ENCODE assay signal across 20 mouse cellular contexts in the genomic region with DNA sequence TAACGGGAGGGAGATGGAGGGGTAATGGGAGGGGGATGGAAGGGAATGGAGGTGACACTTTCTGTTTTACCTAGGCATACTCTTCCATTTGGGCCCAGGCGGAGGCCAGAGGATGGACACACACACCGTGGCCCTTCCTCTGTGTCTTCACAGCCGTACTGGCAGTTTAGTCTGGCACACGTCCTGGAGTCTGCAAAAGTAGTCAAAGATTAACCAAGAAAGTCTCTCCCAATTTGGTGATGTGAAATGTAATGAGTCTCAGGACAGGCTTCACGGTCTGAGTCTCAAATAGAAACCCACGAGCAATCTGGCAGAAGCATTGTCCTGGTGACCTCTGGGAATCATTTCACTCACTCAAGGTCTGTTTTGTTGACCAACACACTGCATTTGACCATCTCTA. TPM values are rescaled to one million over a fixed set of nuclear protein-coding genes. Genes with fewer than 3 reads are reported as not detected.
A peak's percentile ranks its signal among the peaks of the same experiment; 100 is the strongest.
DNase-seq lines count a peak whose midpoint lies in the region; ATAC-seq and TF ChIP-seq lines count a peak whose summit lies in the region.
"Had no signal": no experiment of that assay in that cellular context is flagged by ENCODE, and none has a peak within 500 bp of the region (broad histone marks: within the 10 kb centered on the region; RNA-seq: fewer than 3 reads in every experiment).

No protein-coding gene starts in this region.

- no peak overlapping the region for H3K27ac ChIP-seq in liver, postnatal 0 days (ENCODE audit: low read depth)
- no peak overlapping the region for H3K27ac ChIP-seq in liver, embryonic 11.5 days (ENCODE audit: low read depth, low read length)
- no peak overlapping the region for H3K27ac ChIP-seq in kidney, adult 2 months (ENCODE audit: insufficient read depth, low read depth, low read length)
- H3K27ac ChIP-seq in kidney, embryonic 15.5 days, result no peak overlapping the region
- H3K27ac ChIP-seq: embryonic facial prominence, embryonic 10.5 days; forebrain, embryonic 13.5 days; gastrocnemius, adult 2 months; heart, embryonic 10.5 days; hindbrain, embryonic 12.5 days had no signal

- H3K9ac ChIP-seq in liver, postnatal 0 days (replicated peaks), result no peak overlapping the region
- no peak overlapping the region for H3K9ac ChIP-seq in liver, embryonic 11.5 days (ENCODE audit: low read depth, low read length)
- no peak overlapping the region for H3K9ac ChIP-seq in kidney, embryonic 15.5 days
- H3K9ac ChIP-seq: forebrain, embryonic 13.5 days; forebrain, postnatal 0 days; hindbrain, embryonic 12.5 days had no signal

- no peak for TF ChIP-seq CTCF in liver, postnatal 0 days (IDR thresholded peaks at IDR 0.05; ENCODE audit: low read depth)
- no peak for TF ChIP-seq CTCF in kidney, adult 2 months (conservative IDR thresholded peaks at IDR 0.05; ENCODE audit: insufficient read depth, insufficient read length, low read depth, low read length)

- 64% methylated on average over 7 of the region's 7 CpGs for WGBS in liver, postnatal 0 days (ENCODE audit: insufficient replicate concordance)
- 72% methylated on average over 7 of the region's 7 CpGs for WGBS in liver, embryonic 11.5 days
- 37% methylated on average over 7 of the region's 7 CpGs for WGBS in kidney, adult 2 months
- 74% methylated on average over 7 of the region's 7 CpGs for WGBS in kidney, embryonic 15.5 days

- H3K4me1 ChIP-seq in liver, postnatal 0 days (ENCODE audit: insufficient read depth), result no peaks in the 10 kb centered on the region
- no peaks in the 10 kb centered on the region for H3K4me1 ChIP-seq in liver, embryonic 11.5 days (replicated peaks; ENCODE audit: control insufficient read depth, insufficient read depth, low read length)
- H3K4me1 ChIP-seq in kidney, adult 2 months (ENCODE audit: control insufficient read depth, insufficient read depth, low read length), result no peaks in the 10 kb centered on the region
- no peaks in the 10 kb centered on the region for H3K4me1 ChIP-seq in kidney, embryonic 15.5 days
- H3K4me1 ChIP-seq: embryonic facial prominence, embryonic 10.5 days; forebrain, embryonic 13.5 days; heart, embryonic 10.5 days; hindbrain, embryonic 12.5 days had no signal

- H3K36me3 ChIP-seq in liver, postnatal 0 days (replicated peaks; ENCODE audit: insufficient read depth, low read length), result no peaks in the 10 kb centered on the region
- H3K36me3 ChIP-seq in liver, embryonic 11.5 days (ENCODE audit: control insufficient read depth, insufficient read depth, low read length), result no peaks in the 10 kb centered on the region
- H3K36me3 ChIP-seq in kidney, adult 2 months (ENCODE audit: control insufficient read depth, insufficient read depth, low read length), result no peaks in the 10 kb centered on the region
- H3K36me3 ChIP-seq in kidney, embryonic 15.5 days, result no peaks in the 10 kb centered on the region
- H3K36me3 ChIP-seq: embryonic facial prominence, embryonic 10.5 days; heart, embryonic 10.5 days; hindbrain, embryonic 12.5 days had no signal

- TF ChIP-seq POLR2A in kidney, adult 2 months (IDR thresholded peaks at IDR 0.05; ENCODE audit: low read depth, low read length), result no peak

- DNase-seq in liver, postnatal 0 days, result peak; percentile 11
- no peak for DNase-seq in liver, embryonic 11.5 days (ENCODE audit: low spot score)
- DNase-seq in kidney, adult 2 months, result peak; percentile 70
- DNase-seq in kidney, postnatal 25 days, result peak; percentile 38 to 46
- no peak for DNase-seq in adrenal gland, adult 18-20 months (ENCODE audit: low spot score in 2 of 2)
- no peak for DNase-seq in adrenal gland, postnatal 4 days (ENCODE audit: low spot score in 2 of 2)
- DNase-seq in spleen, postnatal 4 days (ENCODE audit: low spot score in 2 of 2), result no peak
- DNase-seq: adrenal gland, postnatal 10 days; cerebellum, adult 2 months; cerebellum, postnatal 10 days; forebrain, postnatal 0 days; gastrocnemius, adult 2 months; gastrocnemius, postnatal 25 days; heart, postnatal 10 days; heart, postnatal 4 days had no signal

- ATAC-seq in liver, postnatal 0 days, result 0 out of 2 replicates have a peak, but pooled peaks have one; percentile 31
- no peak for ATAC-seq in liver, embryonic 11.5 days (replicated peaks; ENCODE audit: low FRiP score)
- ATAC-seq in kidney, embryonic 15.5 days (replicated peaks; ENCODE audit: low FRiP score), result peak; percentile 25; the same call in 1 of the 2 replicates
- ATAC-seq: forebrain, embryonic 13.5 days; forebrain, postnatal 0 days had no signal

- TF ChIP-seq EP300 in liver, postnatal 0 days (IDR thresholded peaks at IDR 0.05; ENCODE audit: low read depth), result no peak

- no peaks in the 10 kb centered on the region for H3K9me3 ChIP-seq in liver, postnatal 0 days (ENCODE audit: low read length)
- no peaks in the 10 kb centered on the region for H3K9me3 ChIP-seq in liver, embryonic 11.5 days (ENCODE audit: control insufficient read depth, low read length)
- no peaks in the 10 kb centered on the region for H3K9me3 ChIP-seq in kidney, embryonic 15.5 days (replicated peaks)
- H3K9me3 ChIP-seq: embryonic facial prominence, embryonic 10.5 days; forebrain, embryonic 13.5 days; heart, embryonic 10.5 days; hindbrain, embryonic 12.5 days had no signal

- no peak overlapping the region for H3K4me3 ChIP-seq in liver, postnatal 0 days (ENCODE audit: low read depth, low read length)
- no peak overlapping the region for H3K4me3 ChIP-seq in liver, embryonic 11.5 days (ENCODE audit: low read depth, low read length)
- H3K4me3 ChIP-seq in kidney, adult 2 months (ENCODE audit: insufficient read depth, low read depth, low read length), result no peak overlapping the region
- H3K4me3 ChIP-seq in kidney, embryonic 15.5 days (replicated peaks), result no peak overlapping the region
- H3K4me3 ChIP-seq: embryonic facial prominence, embryonic 10.5 days; forebrain, embryonic 13.5 days; gastrocnemius, adult 2 months; heart, embryonic 10.5 days; hindbrain, embryonic 12.5 days had no signal

- H3K4me2 ChIP-seq in liver, postnatal 0 days (ENCODE audit: low read depth, low read length), result no peak overlapping the region
- H3K4me2 ChIP-seq in liver, embryonic 11.5 days, result no peak overlapping the region
- no peak overlapping the region for H3K4me2 ChIP-seq in kidney, embryonic 15.5 days
- H3K4me2 ChIP-seq: forebrain, embryonic 13.5 days; hindbrain, embryonic 12.5 days had no signal

- H3K27me3 ChIP-seq in liver, postnatal 0 days (ENCODE audit: insufficient read depth, low read length), result no peaks in the 10 kb centered on the region
- H3K27me3 ChIP-seq in liver, embryonic 11.5 days (replicated peaks; ENCODE audit: control insufficient read depth, insufficient read depth, low read length), result peaks cover 2% of the 10 kb centered on the region; the same call in 1 of the 2 replicates
- no peaks in the 10 kb centered on the region for H3K27me3 ChIP-seq in kidney, adult 2 months (replicated peaks; ENCODE audit: control insufficient read depth, insufficient read depth, low read length)
- H3K27me3 ChIP-seq in kidney, embryonic 15.5 days, result peaks cover 9% of the 10 kb centered on the region
- H3K27me3 ChIP-seq: forebrain, embryonic 13.5 days had no signal

RNA-seq across cellular contexts. Expression of gene Egfl6, which starts 33.2 kb away (rescaled TPM):
- 0.47 and 0.51 TPM in 2 replicates for polyA plus RNA-seq in liver, postnatal 0 days (2015; fragmentation: Nextera tagmentation; extraction: Ambion mirVana)
- 2.3 and 2.8 TPM in 2 replicates for polyA plus RNA-seq in liver, embryonic 11.5 days (2014; fragmentation: Nextera tagmentation; extraction: Ambion mirVana)
- 7.0 and 8.6 TPM in 2 replicates for polyA plus RNA-seq in kidney, adult 2 months (2012; rRNA removed)
- polyA plus RNA-seq in kidney, embryonic 15.5 days (2015; fragmentation: Nextera tagmentation; extraction: Ambion mirVana), result 12.1 and 13.3 TPM in 2 replicates
- total RNA-seq in adrenal gland, adult 18-20 months (2021), result 10 to 100 TPM; 13.5 to 18.4 TPM
- 10 to 100 TPM; 17.9 to 21.0 TPM for total RNA-seq in adrenal gland, postnatal 4 days (2021)

RNA-seq across cellular contexts. Expression of gene Tceanc, which starts 34.0 kb away (rescaled TPM):
- 2.0 and 2.1 TPM in 2 replicates for polyA plus RNA-seq in liver, postnatal 0 days (2015; fragmentation: Nextera tagmentation; extraction: Ambion mirVana)
- polyA plus RNA-seq in liver, embryonic 11.5 days (2014; fragmentation: Nextera tagmentation; extraction: Ambion mirVana), result 6.0 and 7.8 TPM in 2 replicates
- polyA plus RNA-seq in kidney, adult 2 months (2012; rRNA removed), result 0.88 and 1.0 TPM in 2 replicates
- polyA plus RNA-seq in kidney, embryonic 15.5 days (2015; fragmentation: Nextera tagmentation; extraction: Ambion mirVana), result 8.7 and 8.8 TPM in 2 replicates
- total RNA-seq in adrenal gland, adult 18-20 months (2021), result 1 to 10 TPM; 2.0 to 2.2 TPM
- 1 to 10 TPM; 9.1 to 10.0 TPM for total RNA-seq in adrenal gland, postnatal 4 days (2021)

Comparison
In these comparisons a context has a peak if more than half of its experiments do, and no peak if none do; other contexts are left out.
1. DNase-seq: peak in liver, postnatal 0 days (single experiment), kidney, adult 2 months (single experiment) and kidney, postnatal 25 days (2 of 2); none in liver, embryonic 11.5 days (single experiment), adrenal gland, adult 18-20 months (0 of 2), adrenal gland, postnatal 4 days (0 of 2) and spleen, postnatal 4 days (0 of 2).